Mouse (Mus musculus) limb, embryonic 14.5 days (tissue): ENCODE data around the gene Polr2b. TPM values are rescaled to one million over a fixed set of nuclear protein-coding genes. Genes with fewer than 3 reads are reported as not detected.

Experiments
- ATAC-seq: fragments of 200-750 bp; cut with Nextera tagmentation; 2 replicates; pipeline ENCODE4 v1.8.0; 2017; ENCODE audit warnings: low read depth, moderate number of reproducible peaks, moderate TSS enrichment; ENCODE audit not compliant: low FRiP score
- DNase-seq: peaks from one replicate; pipeline ENCODE4 v3.0.0-alpha.2; 2015; ENCODE audit warnings: low spot score
- H3K27ac ChIP-seq: fragments of 300-500 bp; sonication (generic); replicated peaks from 2 replicates; pipeline ENCODE4 v1.5.1; 2014; ENCODE audit warnings: low read depth, mild to moderate bottlenecking, low read length, moderate library complexity, mixed read lengths
- H3K27me3 ChIP-seq: fragments of 300-500 bp; sonication (generic); 2 replicates; pipeline ENCODE4 v1.6.1; 2014; ENCODE audit warnings: low read length, mixed read lengths; ENCODE audit not compliant: control insufficient read depth, insufficient read depth
- H3K36me3 ChIP-seq: fragments of 300-500 bp; sonication (generic); 2 replicates; pipeline ENCODE4 v1.6.1; 2014; ENCODE audit warnings: mild to moderate bottlenecking, low read length, moderate library complexity, mixed read lengths; ENCODE audit not compliant: control insufficient read depth, insufficient read depth
- H3K4me1 ChIP-seq: fragments of 300-500 bp; sonication (generic); 2 replicates; pipeline ENCODE4 v1.6.1; 2014; ENCODE audit warnings: antibody characterized with exemption, low read length, mixed read lengths; ENCODE audit not compliant: control insufficient read depth, insufficient read depth
- H3K4me2 ChIP-seq: fragments of 300-500 bp; sonication (generic); replicated peaks from 2 replicates; pipeline ENCODE4 v1.6.1; 2014; ENCODE audit warnings: low read depth, mild to moderate bottlenecking, low read length, moderate library complexity; ENCODE audit not compliant: severe bottlenecking
- H3K4me3 ChIP-seq: fragments of 300-500 bp; sonication (generic); replicated peaks from 2 replicates; pipeline ENCODE4 v1.5.1; 2014; ENCODE audit warnings: low read length
- H3K9ac ChIP-seq: fragments of 300-500 bp; sonication (generic); 2 replicates; pipeline ENCODE4 v1.6.1; 2014; ENCODE audit warnings: mild to moderate bottlenecking, low read depth, low read length, moderate library complexity; ENCODE audit not compliant: severe bottlenecking
- H3K9me3 ChIP-seq: fragments of 300-500 bp; sonication (generic); 2 replicates; pipeline ENCODE4 v1.6.1; 2016; ENCODE audit warnings: low read length; ENCODE audit not compliant: control insufficient read depth
- POLR2A ChIP-seq: fragments of 200-500 bp; IDR thresholded peaks from 2 replicates; pipeline ENCODE4 v1.8.0; 2012; ENCODE audit warnings: inconsistent platforms, mild to moderate bottlenecking, moderate library complexity, borderline replicate concordance; ENCODE audit not compliant: insufficient read depth, insufficient read length; ENCODE audit errors: extremely low read depth
- WGBS: fragments of 180-500 bp; shearing (Covaris S2); extraction: QIAGEN DNeasy Blood & Tissue Kit; methylation state at CpG from one replicate; pipeline ENCODE4 v1.1.7; 2014; 5-methylcytosine and 5-hydroxymethylcytosine counted together
- polyA plus RNA-seq, 2 experiments: library from polyadenylated mRNA; depleted of rRNA in 1 of 2; stranded (reverse) in 1 of 2; unstranded in 1 of 2; fragments of >200 nt; fragmentation: Nextera tagmentation in 1 of 2; extraction: Ambion mirVana in 1 of 2; gene quantifications; 2 replicates each; pipeline versions ENCODE4 v1.2.1 to v1.2.3; 2012 to 2014

The Polr2b gene
- 37.7 and 44.8 TPM in 2 replicates for polyA plus RNA-seq (2012; rRNA removed)
- polyA plus RNA-seq (2014; fragmentation: Nextera tagmentation; extraction: Ambion mirVana) = 56.6 and 61.0 TPM in 2 replicates

DNA sequence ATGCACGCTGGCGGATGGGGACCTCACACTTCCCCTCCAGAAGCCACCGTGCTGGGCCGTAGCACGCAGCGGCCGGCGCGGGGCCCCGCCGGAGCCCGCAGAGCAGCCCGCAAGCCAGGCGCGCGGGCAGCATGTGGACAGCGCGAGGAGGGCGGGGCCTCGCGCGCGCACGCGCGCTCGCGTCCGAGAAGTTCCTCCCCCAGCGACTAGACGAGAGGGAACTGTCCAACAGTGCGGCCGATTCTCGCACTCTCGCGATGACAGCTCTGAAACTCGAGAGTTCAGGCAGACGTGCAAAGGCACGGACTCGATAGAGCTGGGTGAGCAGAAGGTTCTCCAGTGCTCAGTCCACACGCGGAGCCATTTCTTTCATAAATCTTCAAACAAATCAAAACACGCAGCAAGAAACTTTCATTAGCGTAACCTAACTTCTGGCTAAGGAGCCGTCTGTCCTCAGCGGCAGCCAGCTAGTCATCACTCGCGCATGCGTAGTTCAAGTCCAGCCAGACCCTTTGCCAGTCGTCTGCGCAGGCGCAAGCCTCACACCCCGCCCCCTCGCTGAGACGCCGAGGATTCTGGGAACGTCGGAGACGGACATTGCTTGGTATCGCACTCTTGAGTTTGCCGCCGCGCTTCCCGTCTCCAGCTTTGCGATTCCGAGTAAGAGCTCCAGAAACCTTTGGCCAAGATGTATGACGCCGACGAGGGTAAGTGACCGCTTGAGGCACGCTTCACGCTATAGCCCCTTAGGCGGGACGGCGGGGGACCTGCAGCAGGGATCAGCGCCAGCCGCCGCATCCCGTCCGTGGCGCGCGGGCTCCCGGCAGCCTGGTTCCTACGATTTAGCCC lies at the start of gene Polr2b, which contains the start of gene Noa1:
TSS of gene Polr2b (plus strand) at position 224 of the 849 bp plus-strand sequence.
TSS of gene Noa1 (minus strand) at position 161 of the 849 bp plus-strand sequence.
- peaks cover 23% of the 10 kb centered on the region for H3K4me1 ChIP-seq
- H3K27ac ChIP-seq = peak within 1 kb of the TSS; percentile 76
- peak; percentile 96 for ATAC-seq
- peak within 1 kb of the TSS; percentile 99 for H3K4me2 ChIP-seq
- DNase-seq = peak; percentile 98
- WGBS = under 1% methylated on average over 84 of the region's 85 CpGs
- peaks cover 36% of the 10 kb centered on the region for H3K36me3 ChIP-seq
- peak within 1 kb of the TSS; percentile 84 for H3K9ac ChIP-seq
- no peaks in the 10 kb centered on the region for H3K27me3 ChIP-seq
- TF ChIP-seq POLR2A = peak; percentile 61; the same call in 1 of the 2 replicates
- peak within 1 kb of the TSS; percentile 87 for H3K4me3 ChIP-seq
- H3K9me3 ChIP-seq = no peaks in the 10 kb centered on the region

DNA sequence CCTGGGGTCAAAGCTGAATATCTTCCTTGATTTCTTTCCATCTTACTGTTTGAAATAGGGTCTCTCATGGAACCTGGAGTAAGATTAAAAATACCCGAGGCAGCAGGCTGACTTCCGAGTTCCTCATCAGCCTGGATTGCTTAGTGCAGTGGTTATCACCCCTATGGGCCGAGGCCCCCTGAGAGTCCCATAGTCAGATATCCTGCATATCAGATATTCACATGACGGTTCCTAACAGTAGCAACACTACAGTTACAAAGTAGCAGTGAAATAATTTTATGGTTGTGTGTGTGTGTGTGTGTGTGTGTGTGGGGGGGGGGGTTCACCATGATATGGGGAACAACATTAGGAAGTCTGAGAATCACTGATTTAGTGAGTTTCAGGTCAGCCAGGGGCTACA lies 48.8 kb upstream of the Polr2b start:
- H3K4me1 ChIP-seq = 0 out of 2 replicates have a peak, but pooled peaks cover 2% of the 10 kb centered on the region
- H3K36me3 ChIP-seq = no peaks in the 10 kb centered on the region
- ATAC-seq = no peak
- no peak overlapping the region for H3K27ac ChIP-seq
- no peaks in the 10 kb centered on the region for H3K27me3 ChIP-seq
- 84% methylated on average over 4 of the region's 4 CpGs for WGBS
- TF ChIP-seq POLR2A = no peak
- H3K9me3 ChIP-seq = no peaks in the 10 kb centered on the region
- no peak overlapping the region for H3K4me2 ChIP-seq
- no peak for DNase-seq
- H3K9ac ChIP-seq = no peak overlapping the region
- H3K4me3 ChIP-seq = no peak overlapping the region

- no peak overlapping the region for H3K4me3 ChIP-seq
- H3K4me1 ChIP-seq = 0 out of 2 replicates have a peak, but pooled peaks cover 2% of the 10 kb centered on the region
- no peak overlapping the region for H3K27ac ChIP-seq
- H3K9me3 ChIP-seq = no peaks in the 10 kb centered on the region
- ATAC-seq (no peak), DNase-seq (no peak)
- no peak overlapping the region for H3K4me2 ChIP-seq
- H3K27me3 ChIP-seq = no peaks in the 10 kb centered on the region
- no peak for TF ChIP-seq POLR2A
- WGBS = 82% methylated on average over 5 of the region's 5 CpGs
- H3K9ac ChIP-seq = no peak overlapping the region
- H3K36me3 ChIP-seq = no peaks in the 10 kb centered on the region
These were observed 47.8 kb upstream of the Polr2b start for GRCm38 (mm10) chr5:77262105-77262504.

- Histone ChIP-seq H3K9ac (peak within 1 kb of the TSS; percentile 96), H3K9me3 (no peaks in the 10 kb centered on the region), H3K4me2 (peak within 1 kb of the TSS; percentile 42), H3K4me3 (peak within 1 kb of the TSS; percentile 95), H3K27ac (peak within 1 kb of the TSS; percentile 98), H3K36me3 (peaks cover 22% of the 10 kb centered on the region), H3K4me1 (peaks cover 11% of the 10 kb centered on the region), H3K27me3 (no peaks in the 10 kb centered on the region)
- DNase-seq (peak; percentile 65), ATAC-seq (peak; percentile 89)
- peak; percentile 87; the same call in 1 of the 2 replicates for TF ChIP-seq POLR2A
- WGBS = under 1% methylated on average over 36 of the region's 78 CpGs
These were observed 44.8 kb upstream of the Polr2b start, which contains the start of gene Rest for GRCm38 (mm10) chr5:77265081-77265670. Rest (plus strand) TSS chr5:77265491.

GRCm38 (mm10) chr5:77265671-77266065 lies 44.3 kb upstream of the Polr2b start:
- no peaks in the 10 kb centered on the region for H3K27me3 ChIP-seq
- peak overlapping the region; percentile 98 for H3K27ac ChIP-seq
- 0% methylated on average over 15 of the region's 53 CpGs for WGBS
- H3K36me3 ChIP-seq = peaks cover 27% of the 10 kb centered on the region
- peak overlapping the region; percentile 42 for H3K4me2 ChIP-seq
- H3K4me1 ChIP-seq = peaks cover 12% of the 10 kb centered on the region
- H3K9ac ChIP-seq = peak overlapping the region; percentile 96
- DNase-seq = peak; percentile 67
- no peaks in the 10 kb centered on the region for H3K9me3 ChIP-seq
- TF ChIP-seq POLR2A = 0 out of 2 replicates have a peak, but pooled peaks have one; percentile 0
- peak; percentile 85 for ATAC-seq
- peak overlapping the region; percentile 95 for H3K4me3 ChIP-seq
